Mouse (Mus musculus): ENCODE data around the gene Cypt2. TPM values are rescaled to one million over a fixed set of nuclear protein-coding genes. Genes with fewer than 3 reads are reported as not detected.
"Not testable (repeated sequence)": the region's sequence is repeated elsewhere in the genome, so short reads cannot be mapped to it uniquely, and the experiment has no call there.

Cypt2 gene
- total RNA-seq (2021): not detected

DNA sequence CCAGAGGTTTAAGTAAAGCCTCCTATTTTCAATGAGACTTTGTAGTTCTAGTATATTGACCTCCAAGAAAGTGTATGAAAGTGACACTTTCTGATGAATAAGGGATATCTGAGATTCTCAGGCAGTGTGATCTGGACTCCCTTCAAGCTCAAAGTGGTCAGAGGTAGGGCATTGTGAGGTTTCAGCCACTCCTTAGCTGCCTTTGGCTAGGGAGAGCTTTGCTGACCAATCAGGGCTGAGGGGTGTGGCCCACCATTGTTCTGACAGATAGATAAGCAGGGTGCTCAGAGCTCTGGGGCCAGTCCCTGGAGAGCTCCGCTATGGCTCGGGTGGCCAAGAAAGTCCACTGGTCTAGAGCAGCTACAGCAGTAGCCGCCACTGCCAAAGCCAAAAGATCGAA lies at the start of gene Cypt2:
Gene Cypt2, plus strand, starts transcription at position 301 of the 400 bp plus-strand sequence.
- intact Hi-C loops (cut with DNase I); DNase-seq (ENCODE audit: low spot score in 2 of 2): not testable (repeated sequence)

GRCm38 (mm10) chrX:105546234-105546633 lies 46.7 kb downstream of the Cypt2 start:
- intact Hi-C loops (cut with DNase I): no loop called here
- no peak for DNase-seq (ENCODE audit: low spot score in 2 of 2)

Data from left cerebral cortex, postnatal 25 days (tissue).